Mouse (Mus musculus): ENCODE measurements around the gene Csrp3.

Csrp3 gene

GRCm38 (mm10) chr7:48829177-48829910, 18.5 kb downstream of the Csrp3 start:
- no peak for DNase-seq (ENCODE audit: low spot score)

- DNase-seq (ENCODE audit: low spot score) = no peak
These were observed 22.7 kb downstream of the Csrp3 start for GRCm38 (mm10) chr7:48825170-48825569.

- no peak for DNase-seq (ENCODE audit: low spot score)
These were observed 23.2 kb downstream of the Csrp3 start for GRCm38 (mm10) chr7:48824671-48825070.

- DNase-seq (ENCODE audit: low spot score) = no peak
These were observed 24.2 kb downstream of the Csrp3 start for GRCm38 (mm10) chr7:48823621-48824020.

GRCm38 (mm10) chr7:48821654-48822053, 26.2 kb downstream of the Csrp3 start:
- no peak for DNase-seq (ENCODE audit: low spot score)

GRCm38 (mm10) chr7:48813594-48813993, 34.2 kb downstream of the Csrp3 start:
- DNase-seq (ENCODE audit: low spot score) = no peak

GRCm38 (mm10) chr7:48812358-48812757, 35.5 kb downstream of the Csrp3 start:
- DNase-seq (ENCODE audit: low spot score) = no peak

- DNase-seq (ENCODE audit: low spot score) = no peak
These were observed 37.2 kb downstream of the Csrp3 start for GRCm38 (mm10) chr7:48810652-48811051.

GRCm38 (mm10) chr7:48806587-48806986, 41.2 kb downstream of the Csrp3 start:
- no peak for DNase-seq (ENCODE audit: low spot score)

GRCm38 (mm10) chr7:48803381-48803780, 44.5 kb downstream of the Csrp3 start:
- no peak for DNase-seq (ENCODE audit: low spot score)

- no peak for DNase-seq (ENCODE audit: low spot score)
These were observed 52.7 kb downstream of the Csrp3 start for GRCm38 (mm10) chr7:48795130-48795529.

GRCm38 (mm10) chr7:48791412-48791811, 56.4 kb downstream of the Csrp3 start:
- DNase-seq (ENCODE audit: low spot score) = no peak

- DNase-seq (ENCODE audit: low spot score) = no peak
These were observed 57.7 kb downstream of the Csrp3 start for GRCm38 (mm10) chr7:48790117-48790516.

GRCm38 (mm10) chr7:48788851-48789572, 58.8 kb downstream of the Csrp3 start, which contains the start of gene Zdhhc13:
TSS of gene Zdhhc13 (plus strand) at chr7:48789003.
- peak; percentile 94 for DNase-seq (ENCODE audit: low spot score)

GRCm38 (mm10) chr7:48788348-48788747, 59.5 kb downstream of the Csrp3 start:
- peak; percentile 31 for DNase-seq (ENCODE audit: low spot score)

- no peak for DNase-seq (ENCODE audit: low spot score)
These were observed 62.9 kb downstream of the Csrp3 start for GRCm38 (mm10) chr7:48784773-48785523.

GRCm38 (mm10) chr7:48782432-48782831, 65.4 kb downstream of the Csrp3 start:
- DNase-seq (ENCODE audit: low spot score) = no peak

Data from layer of hippocampus, adult 11-12 months (tissue).